Mouse (Mus musculus): ENCODE measurements around the gene Ndufa8. TPM values are rescaled to one million over a fixed set of nuclear protein-coding genes. Genes with fewer than 3 reads are reported as not detected.

The Ndufa8 gene
- polyA plus RNA-seq, 1 experiment from 2014 or later: 200 TPM

DNA sequence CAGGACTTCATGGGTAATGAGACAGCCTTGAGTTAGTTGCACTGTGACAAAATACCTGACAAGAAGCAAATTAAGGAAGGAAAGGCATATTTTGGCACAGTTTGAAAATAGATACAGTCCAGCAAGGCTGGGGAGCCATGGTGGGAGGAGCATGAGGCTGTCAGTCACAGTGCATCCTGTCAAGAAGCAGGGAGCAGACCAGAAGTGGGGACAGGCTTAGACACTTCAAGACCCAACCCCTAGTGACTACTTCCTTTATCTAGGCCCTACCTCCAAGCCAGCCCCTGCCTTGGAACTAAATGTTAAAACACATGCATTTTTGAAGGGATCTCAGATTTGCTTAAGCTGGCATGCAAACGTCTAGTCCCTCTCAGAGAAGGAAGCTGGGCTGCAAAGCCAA, 48.8 kb downstream of the Ndufa8 start:
- Histone ChIP-seq H3K9ac (no peak overlapping the region), H3K36me3 (no peaks in the 10 kb centered on the region), H3K9me3 (no peaks in the 10 kb centered on the region), H3K4me2 (replicated peaks) (no peak overlapping the region), H3K27ac (no peak overlapping the region), H3K27me3 (peaks cover 29% of the 10 kb centered on the region), H3K4me3 (no peak overlapping the region), H3K4me1 (no peaks in the 10 kb centered on the region)
- 48% methylated on average over 1 of the region's 1 CpGs for WGBS
- ATAC-seq (ENCODE audit: low FRiP score, low read depth): no peak

DNA sequence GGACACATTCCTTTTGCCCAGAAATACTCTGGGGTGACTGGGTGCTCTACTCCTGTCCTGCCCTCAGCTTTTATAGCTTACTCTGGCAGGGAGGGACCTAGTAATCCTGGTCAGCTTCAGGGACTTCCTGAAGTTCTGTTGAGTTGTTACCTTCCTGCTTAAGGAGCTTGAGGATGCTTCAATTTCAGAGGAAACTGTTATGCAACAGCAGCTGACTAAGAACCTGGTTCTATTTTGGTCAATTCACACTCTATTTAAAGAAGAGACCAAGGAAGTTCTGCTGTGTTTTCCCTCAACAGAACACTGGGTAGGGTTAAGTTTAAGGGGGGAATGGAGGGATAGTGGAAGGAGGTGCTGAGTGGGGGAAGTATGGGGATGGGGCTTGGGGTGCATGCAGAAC, 50.0 kb downstream of the Ndufa8 start:
- no peak overlapping the region for H3K27ac ChIP-seq
- no peaks in the 10 kb centered on the region for H3K36me3 ChIP-seq
- no peaks in the 10 kb centered on the region for H3K9me3 ChIP-seq
- H3K9ac ChIP-seq: no peak overlapping the region
- no peak overlapping the region for H3K4me2 ChIP-seq (replicated peaks)
- ATAC-seq (ENCODE audit: low FRiP score, low read depth): no peak
- H3K27me3 ChIP-seq: peaks cover 24% of the 10 kb centered on the region
- no peaks in the 10 kb centered on the region for H3K4me1 ChIP-seq
- no peak overlapping the region for H3K4me3 ChIP-seq

DNA sequence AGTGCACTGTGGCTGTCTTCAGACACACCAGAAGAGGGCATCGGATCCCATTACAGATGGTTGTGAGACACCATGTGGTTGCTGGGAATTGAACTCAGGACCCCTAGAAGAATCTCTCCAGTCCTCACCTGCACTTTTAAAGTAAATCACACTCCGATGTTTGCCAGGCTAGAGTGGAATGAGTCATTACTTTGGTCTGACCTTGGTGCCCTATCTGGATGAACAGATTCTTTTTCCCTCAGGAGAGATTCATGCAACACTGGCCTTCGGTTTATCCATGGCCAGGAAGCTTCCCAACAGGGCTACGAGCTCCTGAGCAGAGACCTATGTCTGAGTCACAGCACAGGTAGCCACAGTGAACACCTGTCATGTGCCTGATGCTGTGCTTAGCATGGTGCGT, 50.8 kb downstream of the Ndufa8 start:
- WGBS: 87% methylated on average over 5 of the region's 5 CpGs
- Histone ChIP-seq H3K4me2 (replicated peaks) (no peak overlapping the region), H3K4me1 (no peaks in the 10 kb centered on the region), H3K36me3 (no peaks in the 10 kb centered on the region), H3K4me3 (no peak overlapping the region), H3K9ac (no peak overlapping the region), H3K27me3 (peaks cover 18% of the 10 kb centered on the region), H3K9me3 (no peaks in the 10 kb centered on the region), H3K27ac (no peak overlapping the region)
- no peak for ATAC-seq (ENCODE audit: low FRiP score, low read depth)

DNA sequence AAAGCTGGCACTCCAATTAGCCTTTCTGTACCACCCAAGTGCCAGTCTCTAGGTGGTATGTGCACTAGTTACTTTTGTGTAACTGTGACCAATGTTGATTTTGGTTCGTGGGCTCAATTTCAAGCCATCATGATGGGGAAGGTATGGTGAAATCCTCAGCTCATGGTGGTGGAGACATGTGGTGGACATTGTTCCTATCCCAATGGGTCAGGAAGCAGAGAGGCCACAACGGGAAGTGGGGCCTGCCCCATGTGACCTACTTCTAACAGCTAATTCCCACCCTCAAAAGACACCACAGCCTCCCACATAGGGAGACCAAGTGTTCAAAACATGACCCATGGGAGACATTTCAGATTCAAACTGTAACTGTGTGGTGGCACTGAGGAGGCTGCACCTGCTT, 52.5 kb downstream of the Ndufa8 start:
- ATAC-seq (ENCODE audit: low FRiP score, low read depth): no peak
- no peak overlapping the region for H3K4me2 ChIP-seq (replicated peaks)
- no peak overlapping the region for H3K9ac ChIP-seq
- no peak overlapping the region for H3K27ac ChIP-seq
- WGBS: 76% methylated on average over 2 of the region's 2 CpGs
- no peaks in the 10 kb centered on the region for H3K4me1 ChIP-seq
- H3K4me3 ChIP-seq: no peak overlapping the region
- H3K27me3 ChIP-seq: peaks cover 7% of the 10 kb centered on the region
- no peaks in the 10 kb centered on the region for H3K36me3 ChIP-seq
- H3K9me3 ChIP-seq: no peaks in the 10 kb centered on the region

DNA sequence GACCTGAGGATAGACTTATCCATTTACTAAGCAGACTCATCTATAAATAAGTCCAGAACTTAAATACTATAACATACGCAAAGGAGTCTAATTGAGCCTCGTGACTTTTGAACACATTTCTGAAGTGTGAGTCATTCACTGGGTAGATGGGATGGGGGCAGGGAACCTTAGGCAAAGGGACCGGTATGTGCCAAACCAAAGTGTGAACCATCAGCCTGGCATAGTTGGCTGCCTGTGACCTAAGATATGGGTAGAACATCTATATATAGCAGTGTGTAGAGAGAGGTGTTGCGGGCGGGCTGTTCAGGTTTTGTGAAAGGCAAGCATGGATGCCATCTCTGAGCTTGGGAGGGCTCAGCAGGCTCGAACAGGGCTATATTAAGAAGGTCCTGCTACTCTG, 54.9 kb downstream of the Ndufa8 start:
- Histone ChIP-seq H3K36me3 (no peaks in the 10 kb centered on the region), H3K27me3 (no peaks in the 10 kb centered on the region), H3K9me3 (no peaks in the 10 kb centered on the region), H3K4me3 (no peak overlapping the region), H3K4me2 (replicated peaks) (no peak overlapping the region), H3K9ac (no peak overlapping the region), H3K27ac (no peak overlapping the region), H3K4me1 (no peaks in the 10 kb centered on the region)
- ATAC-seq (ENCODE audit: low FRiP score, low read depth): no peak
- 80% methylated on average over 6 of the region's 6 CpGs for WGBS

DNA sequence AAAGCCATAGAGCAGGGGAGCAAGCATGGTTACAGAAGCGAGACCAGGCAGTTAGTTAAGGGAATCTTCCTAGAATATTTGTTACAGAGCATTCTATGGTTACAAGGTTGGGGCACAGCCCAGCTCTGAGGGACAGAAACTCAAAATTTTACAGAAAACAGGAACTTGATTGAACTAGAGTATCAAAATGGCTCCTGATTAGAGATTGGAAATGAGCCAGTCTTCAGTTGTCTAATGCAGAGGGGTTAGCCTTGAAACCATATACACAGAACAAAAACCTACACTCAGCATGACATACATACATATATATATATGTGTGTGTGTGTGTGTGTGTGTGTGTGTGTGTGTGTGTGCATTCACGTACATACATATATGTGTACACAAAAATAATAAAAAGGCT, 55.7 kb downstream of the Ndufa8 start:
- Histone ChIP-seq H3K4me3 (no peak overlapping the region), H3K9me3 (no peaks in the 10 kb centered on the region), H3K27me3 (peaks cover 1% of the 10 kb centered on the region), H3K9ac (no peak overlapping the region), H3K4me1 (no peaks in the 10 kb centered on the region), H3K27ac (no peak overlapping the region), H3K4me2 (replicated peaks) (no peak overlapping the region), H3K36me3 (no peaks in the 10 kb centered on the region)
- WGBS: 80% methylated on average over 2 of the region's 2 CpGs
- no peak for ATAC-seq (ENCODE audit: low FRiP score, low read depth)

- peaks cover 12% of the 10 kb centered on the region for H3K27me3 ChIP-seq
- no peaks in the 10 kb centered on the region for H3K4me1 ChIP-seq
- no peak overlapping the region for H3K27ac ChIP-seq
- no peaks in the 10 kb centered on the region for H3K36me3 ChIP-seq
- ATAC-seq (ENCODE audit: low FRiP score, low read depth): no peak
- H3K9me3 ChIP-seq: no peaks in the 10 kb centered on the region
- H3K9ac ChIP-seq: no peak overlapping the region
- H3K4me3 ChIP-seq: no peak overlapping the region
- H3K4me2 ChIP-seq (replicated peaks): no peak overlapping the region
- WGBS: 82% methylated on average over 3 of the region's 3 CpGs
These were observed 56.9 kb downstream of the Ndufa8 start for GRCm38 (mm10) chr2:35992259-35992658.

Other genes with a start within 250 kb of the Ndufa8 start
- 0.85 and 1.0 TPM in 2 replicates for gene Ttll11, start 69.5 kb downstream of the Ndufa8 start, polyA plus RNA-seq (2015; fragmentation: Nextera tagmentation; extraction: Ambion mirVana)
- 0.36 TPM in 1 of 2 replicates, not detected in the other for gene Morn5, start 52 bp upstream of the Ndufa8 start, polyA plus RNA-seq (2015; fragmentation: Nextera tagmentation; extraction: Ambion mirVana)
- gene Lhx6, start 56.0 kb upstream of the Ndufa8 start, polyA plus RNA-seq (2015; fragmentation: Nextera tagmentation; extraction: Ambion mirVana): 0.92 and 1.1 TPM in 2 replicates
- 23.8 and 31.3 TPM in 2 replicates for gene Mrrf, start 87.0 kb upstream of the Ndufa8 start, polyA plus RNA-seq (2015; fragmentation: Nextera tagmentation; extraction: Ambion mirVana)
- gene Rbm18, start 87.4 kb upstream of the Ndufa8 start, polyA plus RNA-seq (2015; fragmentation: Nextera tagmentation; extraction: Ambion mirVana): 85.9 and 94.2 TPM in 2 replicates
- 8.7 and 9.1 TPM in 2 replicates for gene Ptgs1, start 181.0 kb upstream of the Ndufa8 start, polyA plus RNA-seq (2015; fragmentation: Nextera tagmentation; extraction: Ambion mirVana)

Measured in limb, embryonic 13.5 days (tissue).